Mouse (Mus musculus) cerebellum, adult 11-12 months (tissue): ENCODE measurements around the gene Igsf11.

Experiments used
- DNase-seq: peaks from one replicate; pipeline ENCODE4 v3.0.0; 2022

Igsf11 gene

DNA sequence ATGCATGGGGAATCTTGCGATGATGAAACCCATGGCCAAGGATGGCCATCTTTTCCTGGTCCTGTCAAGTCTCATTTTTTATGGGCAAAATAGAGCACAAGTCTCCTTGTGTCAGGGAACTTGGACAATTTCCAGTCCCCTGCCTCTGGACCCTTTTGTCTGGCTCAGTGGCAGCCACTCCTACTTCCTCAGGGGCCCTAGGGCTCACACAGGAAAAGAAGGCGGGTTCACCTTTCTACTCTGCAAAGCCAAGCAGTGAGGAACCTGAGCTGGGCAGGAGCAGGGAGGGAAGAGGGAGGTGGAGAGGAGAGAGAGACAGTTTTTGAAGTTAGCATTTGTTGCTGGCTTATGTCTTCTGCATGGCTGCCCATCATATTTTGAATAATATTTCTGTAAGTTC is 93.9 kb downstream of the Igsf11 start:
- no peak for DNase-seq

DNA sequence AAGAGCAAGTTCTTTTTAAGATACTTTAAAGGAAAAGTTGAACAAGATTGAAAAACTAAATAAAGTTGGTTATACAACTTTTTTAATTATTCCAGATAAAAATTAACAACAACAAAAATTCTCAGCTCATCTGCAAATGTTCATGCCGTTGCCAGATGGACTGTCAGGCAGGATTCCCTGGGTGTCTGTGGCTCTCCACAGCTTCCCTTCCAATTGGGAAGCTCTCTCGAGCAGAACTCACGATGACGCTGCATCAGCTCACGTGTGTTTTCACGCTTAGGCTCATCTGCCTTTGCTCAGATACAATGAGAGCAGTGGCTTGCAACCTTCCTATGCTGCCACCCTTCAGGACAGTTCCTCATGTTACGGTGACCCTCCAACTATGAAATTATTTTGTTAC is 101.2 kb downstream of the Igsf11 start:
- DNase-seq = no peak

DNA sequence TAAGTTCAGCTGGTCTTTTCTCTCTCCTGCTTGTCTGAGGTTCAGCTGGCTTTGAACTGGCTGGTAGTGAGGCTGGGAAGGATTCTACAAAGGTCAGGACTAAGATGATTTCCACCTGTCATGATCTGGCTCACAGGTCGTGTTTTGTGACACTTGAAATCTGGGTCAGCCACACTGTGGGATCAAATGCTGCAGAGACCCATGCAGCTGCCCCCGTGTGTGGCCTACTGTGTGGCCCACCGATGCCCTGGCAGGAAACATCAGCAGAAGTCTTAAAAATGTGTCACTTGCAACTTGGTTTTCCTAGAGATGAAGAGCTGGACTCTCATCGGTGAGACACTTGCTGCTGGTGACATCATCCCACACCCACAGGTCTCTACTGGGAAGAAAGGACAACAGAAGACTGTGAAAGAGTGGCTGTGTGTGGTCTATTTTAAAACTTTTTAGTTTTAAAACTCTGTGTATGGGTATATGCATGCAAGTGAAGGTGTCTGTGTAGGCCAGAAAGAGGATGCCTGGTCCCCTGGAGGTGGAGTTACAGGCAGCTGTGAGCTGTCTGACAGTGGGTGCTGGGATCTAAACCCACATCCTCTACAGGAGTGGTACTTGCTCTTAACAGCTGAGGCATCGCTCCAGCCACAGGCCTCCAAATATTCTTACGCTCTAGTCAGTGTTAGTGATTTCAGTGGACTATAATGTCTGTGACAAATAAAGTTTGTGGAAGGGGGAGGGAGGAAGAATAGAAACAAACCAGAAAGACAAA is 106.2 kb downstream of the Igsf11 start:
- no peak for DNase-seq

DNA sequence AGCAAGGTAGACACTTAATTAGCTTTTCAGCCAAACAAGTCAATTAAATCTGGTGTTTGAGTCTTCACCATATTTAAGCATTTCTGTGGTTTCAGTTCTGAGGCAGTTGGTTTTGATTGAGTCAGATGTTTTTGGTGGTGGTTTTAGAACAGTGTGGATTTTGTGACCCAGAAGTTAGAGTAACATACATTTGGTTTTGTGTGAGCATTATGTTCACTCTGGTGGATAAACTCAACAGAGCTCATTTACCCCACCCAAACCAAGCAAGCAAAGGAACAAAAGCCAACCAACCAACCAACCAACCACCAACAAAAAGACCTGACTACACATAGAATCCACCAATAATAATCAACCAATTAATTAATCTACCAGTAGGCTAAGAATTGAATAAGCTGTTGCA is 106.8 kb downstream of the Igsf11 start:
- no peak for DNase-seq

DNA sequence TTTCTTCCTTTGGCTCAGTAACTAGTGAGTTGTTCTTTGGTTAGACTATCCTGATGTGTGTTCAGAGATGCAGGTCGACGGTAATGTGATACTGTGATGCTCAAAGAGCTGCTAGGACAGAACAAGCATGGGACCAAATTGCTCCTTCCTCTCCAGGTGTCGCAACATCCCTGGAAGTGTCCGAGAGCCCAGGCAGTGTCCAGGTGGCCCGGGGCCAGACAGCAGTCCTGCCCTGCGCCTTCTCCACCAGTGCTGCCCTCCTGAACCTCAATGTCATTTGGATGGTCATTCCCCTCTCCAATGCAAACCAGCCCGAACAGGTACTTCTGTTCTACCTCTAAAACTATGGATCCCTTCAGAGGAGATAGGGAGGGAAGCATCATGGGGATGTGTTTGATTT is 114.5 kb downstream of the Igsf11 start:
- no peak for DNase-seq

DNA sequence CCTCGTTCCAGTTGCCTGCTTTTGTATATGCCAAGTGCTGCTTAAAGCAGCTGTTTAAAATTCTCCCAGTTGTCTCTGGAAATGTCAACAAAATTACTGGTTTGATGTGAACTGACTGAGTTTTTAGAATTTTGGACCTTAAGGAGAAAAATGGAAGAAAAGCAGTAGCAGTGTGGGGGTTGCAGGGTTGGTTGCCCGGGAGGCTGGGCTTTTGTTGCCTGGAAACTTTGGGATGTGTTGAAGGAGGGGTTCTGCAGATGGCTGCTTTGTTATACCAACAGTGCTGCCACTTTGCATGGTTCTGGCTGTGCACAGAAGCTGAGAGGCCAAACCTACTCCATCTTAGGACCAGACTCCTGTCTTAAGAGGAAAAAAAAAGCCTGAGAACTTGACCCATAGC is 127.0 kb downstream of the Igsf11 start:
- DNase-seq = no peak

DNA sequence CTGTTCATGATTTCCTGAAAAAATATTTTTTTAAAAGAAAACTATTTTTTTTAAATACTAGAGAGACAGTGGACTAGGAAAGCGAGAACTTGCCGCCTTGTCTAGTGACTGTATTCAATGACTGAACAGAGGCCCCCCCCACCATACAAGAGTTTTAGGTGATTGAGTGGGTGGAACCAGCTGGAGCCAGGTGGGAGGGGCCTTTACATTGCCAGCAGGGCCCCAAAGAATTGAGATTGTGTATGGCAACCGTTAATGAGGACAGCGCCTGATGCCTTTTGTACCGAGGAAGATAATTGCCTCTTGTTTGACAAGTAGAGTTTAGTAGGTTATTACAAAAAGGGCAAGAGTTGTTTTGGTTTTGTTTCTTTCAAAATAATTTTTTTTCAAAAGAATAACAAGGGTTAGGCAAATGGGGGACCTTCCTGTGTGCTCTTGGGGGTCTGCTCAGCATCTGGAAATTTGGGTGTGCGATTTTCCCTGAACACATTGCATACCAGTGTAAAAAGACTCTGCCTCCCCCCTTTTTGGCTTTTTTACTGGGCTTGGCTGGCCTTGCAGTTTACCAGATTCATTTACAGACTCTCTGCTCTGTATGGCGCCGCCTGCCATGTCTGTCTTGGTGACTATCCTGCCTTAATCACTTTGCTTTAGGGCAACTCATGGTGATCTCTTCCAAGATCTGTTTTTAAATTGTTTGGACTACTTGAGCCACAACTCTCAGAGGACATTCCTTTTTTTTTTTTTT is 133.7 kb downstream of the Igsf11 start:
- DNase-seq = no peak

DNA sequence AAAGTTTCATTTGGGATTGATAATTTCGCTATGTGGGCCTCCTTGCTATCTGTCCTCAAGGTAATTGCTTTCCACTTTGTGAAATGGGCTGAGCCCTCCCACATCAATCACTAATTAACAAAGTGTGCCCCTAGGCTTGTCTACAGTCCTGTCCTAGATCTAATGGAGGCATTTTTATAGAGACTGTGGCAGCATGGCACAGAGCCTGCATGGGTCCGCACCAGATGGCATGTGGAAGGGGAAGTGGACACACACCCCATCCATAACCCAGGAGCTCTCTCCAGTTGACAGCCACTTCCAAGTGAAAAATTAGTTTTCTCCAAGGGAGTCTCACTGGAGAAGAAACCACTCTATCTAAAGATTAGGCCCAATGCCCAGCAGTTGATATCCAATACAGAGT is 138.9 kb downstream of the Igsf11 start:
- DNase-seq = peak; percentile 9

DNA sequence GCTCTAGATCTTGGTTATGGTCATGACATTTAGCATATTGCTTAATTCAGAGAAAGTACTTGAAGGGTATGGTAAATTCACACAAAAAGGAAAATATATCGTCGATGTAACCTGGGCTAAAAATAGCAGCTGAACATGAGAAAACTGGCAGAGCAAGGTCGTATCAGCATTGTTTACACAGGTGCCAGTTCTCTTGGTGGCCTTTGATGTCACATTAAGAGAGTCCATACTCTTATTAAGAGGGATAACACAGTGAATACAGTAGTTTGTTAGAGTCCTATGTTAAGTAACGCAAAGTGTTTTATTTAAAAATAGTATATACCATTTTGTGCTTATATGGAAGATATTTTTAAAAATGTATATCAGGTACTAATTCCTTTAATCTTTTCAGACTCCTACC is 144.8 kb downstream of the Igsf11 start:
- DNase-seq = no peak

DNA sequence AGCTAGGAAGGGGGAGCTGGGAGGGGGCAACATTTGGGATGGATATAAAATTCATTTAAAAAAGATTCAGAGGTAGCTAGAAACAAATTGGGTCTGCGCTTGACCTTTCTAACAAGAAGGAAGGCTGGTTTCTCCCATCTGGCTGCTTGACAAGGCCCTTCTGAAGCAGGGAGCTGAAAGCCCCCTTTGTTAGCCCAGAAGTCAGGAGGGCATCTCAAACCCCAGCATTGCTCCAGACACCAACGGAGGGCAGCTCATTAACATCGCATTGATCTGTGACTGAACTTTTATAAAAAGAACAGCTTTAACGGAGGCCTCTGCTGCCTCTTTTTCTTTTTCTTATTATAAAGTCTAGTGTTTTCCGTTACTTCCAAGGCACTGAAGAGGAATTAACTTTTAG is 151.9 kb downstream of the Igsf11 start:
- DNase-seq = no peak

DNA sequence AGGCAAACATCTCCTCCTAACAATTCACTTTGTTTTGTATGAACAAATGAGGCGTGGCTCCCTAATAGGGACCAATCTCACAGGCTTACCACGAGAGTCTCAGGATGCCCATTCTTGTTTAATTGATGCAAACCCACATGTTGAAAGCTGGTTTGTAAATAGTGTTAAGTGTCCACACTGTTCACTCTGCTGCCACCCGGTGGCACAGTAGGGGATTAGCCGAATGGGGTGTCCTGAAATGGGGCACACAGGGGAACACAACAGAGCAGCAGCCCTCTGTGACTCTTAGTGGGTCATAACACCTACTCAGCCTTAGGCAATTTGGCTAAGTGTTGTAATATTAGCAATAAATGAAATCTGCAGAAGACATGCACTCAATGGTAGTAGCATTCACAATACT is 156.4 kb downstream of the Igsf11 start:
- peak; percentile 9 for DNase-seq

DNA sequence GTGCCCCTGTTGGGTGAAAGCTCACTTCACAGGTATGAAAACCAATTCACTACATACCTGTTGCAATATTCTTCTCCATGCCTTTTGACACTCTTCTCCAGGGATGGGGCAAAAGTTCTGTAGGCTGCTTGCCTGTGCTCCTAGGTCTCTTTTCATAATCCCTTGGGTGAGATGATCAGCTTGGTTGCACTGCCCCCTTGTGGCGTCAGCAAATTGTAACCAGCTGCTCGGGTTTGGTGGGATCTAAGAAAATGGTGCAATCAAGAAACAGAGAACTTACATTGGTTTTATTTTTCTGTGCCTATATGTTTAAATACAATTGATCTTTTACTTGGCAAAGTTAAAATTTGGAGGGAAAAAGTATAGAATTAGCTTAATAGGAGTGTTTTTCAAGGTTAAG is 160.5 kb downstream of the Igsf11 start:
- peak; percentile 12 for DNase-seq

DNA sequence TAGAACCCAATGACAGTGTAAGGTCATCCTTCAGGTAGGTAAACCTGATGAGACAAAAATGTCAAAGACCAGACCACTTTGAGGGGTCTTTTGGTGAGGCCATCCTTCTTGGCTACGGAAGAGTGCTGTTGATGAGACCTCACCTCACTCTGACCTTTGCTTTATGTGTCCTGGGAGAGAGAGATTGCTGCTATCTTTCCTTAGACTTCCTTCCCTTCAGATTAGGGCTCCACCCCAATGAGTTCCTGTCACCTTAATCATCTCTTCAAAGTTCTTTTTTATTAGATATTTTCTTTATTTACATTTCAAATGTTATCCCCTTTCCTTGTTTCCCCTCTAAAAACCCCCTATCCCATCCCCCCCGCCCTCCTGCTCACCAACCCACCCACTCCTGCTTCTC is 161.3 kb downstream of the Igsf11 start:
- DNase-seq = no peak

DNA sequence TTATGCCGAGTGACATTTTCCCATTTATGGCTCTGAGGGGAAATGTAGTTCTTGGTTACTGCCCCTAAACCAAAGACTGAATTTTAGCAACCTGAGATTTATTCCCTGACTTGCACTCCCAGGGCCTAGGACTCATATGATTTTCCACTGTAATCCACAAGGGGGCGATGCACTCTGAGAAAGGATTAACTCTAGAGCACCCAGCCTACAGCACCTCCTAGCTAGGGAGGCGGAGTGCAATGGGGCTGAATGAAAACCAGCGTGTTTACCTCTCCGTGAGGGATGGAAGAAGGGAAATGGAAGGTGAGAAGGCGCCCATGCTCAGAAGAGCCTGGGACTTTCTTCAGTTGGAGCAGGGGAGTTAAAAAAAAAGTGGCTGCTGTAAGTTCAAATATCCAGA is 163.6 kb downstream of the Igsf11 start:
- DNase-seq = no peak

DNA sequence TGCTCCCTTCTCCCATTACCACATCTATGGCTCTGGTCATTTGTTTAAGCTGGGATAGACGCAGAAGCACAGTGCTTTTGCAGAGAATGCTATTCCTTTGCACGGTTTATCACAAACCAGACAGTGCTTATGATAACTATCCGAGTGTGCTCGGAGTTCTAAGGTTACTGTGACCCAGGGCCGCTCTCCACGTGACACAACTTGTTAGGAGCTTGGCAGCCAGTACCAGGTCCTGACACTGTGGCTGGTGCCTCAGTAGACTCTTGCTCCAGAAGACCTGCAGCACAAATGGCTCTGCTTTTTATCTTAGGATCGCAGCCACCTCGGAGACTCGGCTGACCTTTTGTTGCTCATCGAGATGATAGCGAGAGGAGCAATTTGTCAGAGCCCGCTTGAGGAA is 164.5 kb downstream of the Igsf11 start:
- no peak for DNase-seq

DNA sequence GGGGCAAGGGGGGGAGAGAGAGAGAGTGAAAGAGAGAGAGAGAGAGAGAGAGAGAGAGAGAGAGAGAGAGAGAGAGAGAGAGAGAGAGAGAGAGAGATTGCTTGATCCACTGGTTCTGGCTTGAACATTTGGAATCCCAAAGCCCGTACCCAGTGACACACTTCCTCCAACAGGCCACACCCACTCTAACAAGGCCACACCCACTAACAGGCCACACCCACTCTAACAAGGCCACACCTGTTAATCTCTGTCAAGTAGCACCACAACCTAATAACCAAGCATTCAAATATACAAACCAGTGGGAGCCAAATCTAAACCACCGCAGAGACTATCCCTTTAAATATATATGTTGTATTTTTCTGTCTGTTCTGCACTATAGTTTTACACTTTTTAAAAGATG is 166.4 kb downstream of the Igsf11 start:
- DNase-seq = no peak

DNA sequence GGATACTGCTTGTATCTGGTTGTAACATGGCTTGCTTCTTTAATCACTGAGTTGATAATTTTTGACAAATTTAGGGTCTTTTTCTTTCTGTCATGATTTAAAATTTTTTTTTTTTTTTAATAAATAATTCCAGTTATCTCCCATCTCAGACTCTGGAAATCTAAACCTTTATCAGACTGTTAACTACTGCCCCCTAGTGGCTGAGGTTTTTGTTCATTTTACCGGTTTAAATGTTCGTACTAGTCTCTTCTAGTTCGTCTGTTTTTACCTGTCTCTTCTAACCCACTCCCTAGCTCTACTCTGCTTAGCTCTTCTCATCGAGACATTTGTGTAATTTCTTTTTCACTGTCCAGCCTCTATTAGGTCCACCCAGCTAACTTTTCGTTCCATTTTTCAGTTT is 170.1 kb downstream of the Igsf11 start:
- DNase-seq = no peak

DNA sequence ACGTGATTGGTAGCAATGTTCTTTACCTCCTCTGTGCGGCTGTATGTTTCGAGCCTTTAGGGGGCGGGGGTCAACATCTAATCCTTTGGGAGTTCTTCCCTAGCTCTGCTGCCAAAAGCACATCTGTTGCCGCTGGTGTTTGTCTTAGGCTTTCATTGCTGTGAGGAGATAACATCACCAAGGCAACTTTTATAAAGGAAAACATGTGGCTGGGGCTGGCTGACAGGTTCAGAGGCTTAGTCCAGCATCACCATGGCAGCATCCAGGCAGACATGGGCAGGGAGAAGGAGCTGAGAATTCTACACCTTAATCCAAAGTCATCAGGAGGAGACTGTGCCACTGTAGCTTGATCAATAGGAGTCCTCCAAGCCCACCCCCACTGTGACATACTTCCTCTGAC is 173.1 kb downstream of the Igsf11 start:
- DNase-seq = no peak

DNA sequence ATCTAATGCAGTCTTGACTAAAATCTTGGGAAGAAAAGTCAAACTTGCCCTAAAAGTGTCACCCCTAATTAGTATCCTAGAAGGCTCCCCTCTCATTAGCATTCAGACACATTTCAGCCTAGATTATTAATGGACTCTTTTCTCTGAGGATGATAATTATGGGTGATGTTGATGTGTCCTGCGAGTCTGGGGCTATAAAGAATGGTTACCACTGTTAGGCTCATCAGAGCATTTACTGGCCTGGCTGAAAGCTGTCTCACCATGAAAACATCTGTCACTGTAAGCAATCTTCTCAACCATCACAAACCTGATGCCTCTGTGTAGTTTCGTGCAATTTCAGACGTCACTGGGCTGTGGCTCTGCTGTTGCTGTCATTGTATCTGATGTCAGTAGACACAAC is 179.0 kb downstream of the Igsf11 start:
- no peak for DNase-seq
